Mouse (Mus musculus): ENCODE measurements around the gene Tbc1d30.

DNA sequence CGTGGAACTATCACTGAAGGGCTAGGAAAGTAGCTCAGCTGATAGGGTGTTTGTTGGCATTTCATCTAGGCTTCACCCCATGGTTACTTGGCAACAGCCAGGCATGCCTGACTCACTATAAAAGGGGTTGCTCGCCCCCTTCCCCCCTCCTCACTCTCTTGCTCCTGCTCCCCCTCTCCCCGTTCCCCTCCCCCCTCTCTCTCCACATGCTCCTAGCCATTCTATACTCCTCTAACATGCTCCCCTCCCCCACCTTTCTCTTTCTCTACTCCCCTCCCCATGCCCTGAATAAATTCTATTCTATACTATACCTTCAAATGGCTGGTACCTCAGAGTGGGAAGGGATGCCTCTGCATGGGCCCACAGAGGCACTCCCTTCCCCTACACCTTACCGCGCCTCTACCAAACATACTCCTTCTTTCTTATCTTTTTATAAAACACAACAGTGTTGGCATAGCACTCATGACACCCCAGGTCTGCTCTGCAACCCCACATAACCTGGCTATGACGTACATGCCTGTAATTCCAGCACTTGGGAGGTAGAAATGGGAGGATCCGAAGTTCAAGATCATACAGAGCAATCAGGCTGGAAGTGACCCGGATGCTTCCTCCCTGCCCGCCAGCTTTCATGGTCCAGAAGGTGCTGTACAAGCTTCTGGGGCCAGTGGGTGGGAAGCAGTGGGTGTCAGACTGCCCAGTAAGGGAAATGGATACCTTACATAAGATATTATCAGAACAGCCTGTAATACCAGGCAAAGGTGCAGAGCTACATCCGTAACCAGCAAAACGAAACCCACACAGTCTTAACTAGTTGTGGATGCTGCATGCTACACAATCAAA is 10.1 kb downstream of the Tbc1d30 start:
- TF ChIP-seq CTCF (IDR thresholded peaks at IDR 0.05; ENCODE audit: control insufficient read depth, insufficient read depth, insufficient replicate concordance, low read depth, low read length), result no peak
- no peak for TF ChIP-seq POLR2A (IDR thresholded peaks at IDR 0.05; ENCODE audit: control insufficient read depth, low read depth, low read length)
